Mouse (Mus musculus): ENCODE results near the gene Meaf6.

GRCm38 (mm10) chr4:125149460-125149859 lies 64.5 kb downstream of the Meaf6 start:
- no peak for TF ChIP-seq CTCF (IDR thresholded peaks at IDR 0.05; ENCODE audit: low read depth)
- TF ChIP-seq EP300 (optimal IDR thresholded peaks at IDR 0.05): no peak

Data from stomach, postnatal 0 days (tissue).